Mouse (Mus musculus) v-Abl transformed pro-B cells (cell line): Measurements from ENCODE around the gene Eea1.

ENCODE experiments used
- in situ Hi-C, 2 experiments: fragments of 400-800 bp; cut with MboI; formaldehyde crosslinking; loops; one replicate each; pipeline ENCODE4 v1.15.1; 2025; ENCODE audit not compliant: unreplicated experiment in 2 of 2

Eea1 gene

GRCm38 (mm10) chr10:95941768-95942425 is 1.4 kb downstream of the Eea1 start:
- in situ Hi-C loops, result no loop called here

GRCm38 (mm10) chr10:95945086-95945485 is 4.6 kb downstream of the Eea1 start:
- in situ Hi-C loops, result no loop called here

GRCm38 (mm10) chr10:95949410-95949809 is 9.0 kb downstream of the Eea1 start:
- in situ Hi-C loops, result no loop called here

GRCm38 (mm10) chr10:95950194-95950593 is 9.7 kb downstream of the Eea1 start:
- in situ Hi-C loops, result no loop called here

GRCm38 (mm10) chr10:95950797-95951196 is 10.3 kb downstream of the Eea1 start:
- in situ Hi-C loops, result no loop called here

GRCm38 (mm10) chr10:95951346-95951745 is 10.9 kb downstream of the Eea1 start:
- in situ Hi-C loops, result no loop called here

- in situ Hi-C loops, result no loop called here
Observed at GRCm38 (mm10) chr10:95956629-95957028, 16.2 kb downstream of the Eea1 start.

- in situ Hi-C loops, result no loop called here
Observed at GRCm38 (mm10) chr10:95957574-95957973, 17.1 kb downstream of the Eea1 start.

GRCm38 (mm10) chr10:95964679-95965078 is 24.2 kb downstream of the Eea1 start:
- in situ Hi-C loops, result no loop called here

GRCm38 (mm10) chr10:95969694-95970093 is 29.2 kb downstream of the Eea1 start:
- in situ Hi-C loops, result no loop called here

- in situ Hi-C loops, result no loop called here
Observed at GRCm38 (mm10) chr10:95970744-95971212, 30.3 kb downstream of the Eea1 start.

- in situ Hi-C loops, result no loop called here
Observed at GRCm38 (mm10) chr10:95971341-95971740, 30.9 kb downstream of the Eea1 start.

- in situ Hi-C loops, result no loop called here
Observed at GRCm38 (mm10) chr10:95971942-95972341, 31.5 kb downstream of the Eea1 start.

- in situ Hi-C loops, result no loop called here
Observed at GRCm38 (mm10) chr10:95974462-95974861, 34.0 kb downstream of the Eea1 start.

GRCm38 (mm10) chr10:95976798-95977197 is 36.3 kb downstream of the Eea1 start:
- in situ Hi-C loops, result no loop called here

- in situ Hi-C loops, result no loop called here
Observed at GRCm38 (mm10) chr10:95989731-95990130, 49.3 kb downstream of the Eea1 start.

- in situ Hi-C loops, result no loop called here
Observed at GRCm38 (mm10) chr10:95991176-95991575, 50.7 kb downstream of the Eea1 start.

- in situ Hi-C loops, result no loop called here
Observed at GRCm38 (mm10) chr10:96000904-96001303, 60.5 kb downstream of the Eea1 start.

GRCm38 (mm10) chr10:96015738-96016137 is 75.3 kb downstream of the Eea1 start:
- in situ Hi-C loops, result no loop called here

GRCm38 (mm10) chr10:96017418-96017817 is 77.0 kb downstream of the Eea1 start:
- in situ Hi-C loops, result no loop called here

GRCm38 (mm10) chr10:96033356-96033984 is 93.0 kb downstream of the Eea1 start:
- in situ Hi-C loops, result loop anchor here (5.0 to 25.0 kb wide), 4 partner anchors 939 to 1654 kb away; partner anchors contain the start of gene Ccer1 (in 1 of the 2)

GRCm38 (mm10) chr10:96034106-96034505 is 93.7 kb downstream of the Eea1 start:
- in situ Hi-C loops, result loop anchor here (5.0 to 25.0 kb wide), 4 partner anchors 939 to 1653 kb away; partner anchors contain the start of gene Ccer1 (in 1 of the 2)
